Mouse (Mus musculus) intestine, embryonic 15.5 days (tissue): ENCODE results near the gene Fam50b. TPM values are rescaled to one million over a fixed set of nuclear protein-coding genes. Genes with fewer than 3 reads are reported as not detected.

Experiments used
- ATAC-seq: fragments of 200-750 bp; cut with Nextera tagmentation; 2 replicates; pipeline ENCODE4 v1.8.0; 2017; ENCODE audit warnings: moderate TSS enrichment, moderate library complexity
- H3K27ac ChIP-seq: fragments of 300-500 bp; sonication (generic); 2 replicates; pipeline ENCODE4 v1.5.1; 2015; ENCODE audit warnings: mild to moderate bottlenecking, inconsistent platforms
- H3K27me3 ChIP-seq: fragments of 300-500 bp; sonication (generic); replicated peaks from 2 replicates; pipeline ENCODE4 v1.6.1; 2015; ENCODE audit warnings: inconsistent platforms
- H3K36me3 ChIP-seq: fragments of 300-500 bp; sonication (generic); 2 replicates; pipeline ENCODE4 v1.6.1; 2015; ENCODE audit warnings: inconsistent platforms
- H3K4me1 ChIP-seq: fragments of 300-500 bp; sonication (generic); replicated peaks from 2 replicates; pipeline ENCODE4 v1.6.1; 2015; ENCODE audit warnings: inconsistent platforms
- H3K4me2 ChIP-seq: fragments of 300-500 bp; sonication (generic); replicated peaks from 2 replicates; pipeline ENCODE4 v1.6.1; 2015; ENCODE audit warnings: mild to moderate bottlenecking, inconsistent platforms
- H3K4me3 ChIP-seq: fragments of 300-500 bp; sonication (generic); replicated peaks from 2 replicates; pipeline ENCODE4 v1.5.1; 2015; ENCODE audit warnings: inconsistent platforms
- H3K9ac ChIP-seq: fragments of 300-500 bp; sonication (generic); 2 replicates; pipeline ENCODE4 v1.6.1; 2015; ENCODE audit warnings: inconsistent platforms
- H3K9me3 ChIP-seq: fragments of 300-500 bp; sonication (generic); 2 replicates; pipeline ENCODE4 v1.6.1; 2016; ENCODE audit warnings: inconsistent platforms
- WGBS: fragments of 180-500 bp; shearing (Covaris S2); methylation state at CpG from one replicate; pipeline ENCODE4 v1.1.7; 2015; 5-methylcytosine and 5-hydroxymethylcytosine counted together
- polyA plus RNA-seq: library from polyadenylated mRNA; unstranded; fragments of >200 nt; fragmentation: Nextera tagmentation; extraction: Ambion mirVana; gene quantifications from 2 replicates; pipeline ENCODE4 v1.2.1, GENCODE M21; 2015

Gene Fam50b
- polyA plus RNA-seq, result not detected in 2 replicates

DNA sequence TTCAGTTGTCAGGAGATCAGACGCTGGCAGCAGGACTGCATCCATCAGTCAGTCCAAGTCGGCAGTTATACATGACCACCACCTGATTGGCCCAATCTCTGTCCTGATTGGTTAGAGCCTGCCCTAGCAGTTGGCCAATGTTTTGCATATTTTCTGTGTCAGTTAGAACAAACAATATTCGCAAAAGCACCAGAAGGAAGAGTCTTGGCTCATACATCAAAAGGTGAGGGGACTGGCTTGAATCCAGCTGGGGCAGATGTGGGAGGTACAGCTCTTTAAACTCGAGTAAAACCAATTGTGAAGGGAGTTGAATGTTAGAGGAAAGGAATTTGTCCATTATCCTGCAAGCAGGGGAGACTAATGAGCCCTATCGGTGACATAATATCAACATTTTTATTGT is at the start of gene Fam50b:
Fam50b (plus strand) TSS at position 165 of the 400 bp plus-strand sequence.
- H3K4me3 ChIP-seq, result no peak within 1 kb of the TSS
- no peak for ATAC-seq
- H3K4me2 ChIP-seq, result no peak within 1 kb of the TSS
- 0 out of 2 replicates have a peak, but pooled peaks cover 2% of the 10 kb centered on the region for H3K4me1 ChIP-seq
- WGBS, result 32% methylated on average over 5 of the region's 5 CpGs
- no peaks in the 10 kb centered on the region for H3K27me3 ChIP-seq
- H3K9ac ChIP-seq, result no peak within 1 kb of the TSS
- H3K27ac ChIP-seq, result no peak within 1 kb of the TSS
- no peaks in the 10 kb centered on the region for H3K36me3 ChIP-seq
- no peaks in the 10 kb centered on the region for H3K9me3 ChIP-seq

GRCm38 (mm10) chr13:34685008-34685765 is 49.5 kb upstream of the Fam50b start:
- Histone ChIP-seq H3K4me3 (no peak overlapping the region), H3K36me3 (no peaks in the 10 kb centered on the region), H3K4me2 (no peak overlapping the region), H3K4me1 (no peaks in the 10 kb centered on the region; the same call in 1 of the 2 replicates), H3K9ac (no peak overlapping the region), H3K27me3 (no peaks in the 10 kb centered on the region), H3K9me3 (no peaks in the 10 kb centered on the region), H3K27ac (no peak overlapping the region)
- 63% methylated on average over 7 of the region's 7 CpGs for WGBS
- no peak for ATAC-seq

DNA sequence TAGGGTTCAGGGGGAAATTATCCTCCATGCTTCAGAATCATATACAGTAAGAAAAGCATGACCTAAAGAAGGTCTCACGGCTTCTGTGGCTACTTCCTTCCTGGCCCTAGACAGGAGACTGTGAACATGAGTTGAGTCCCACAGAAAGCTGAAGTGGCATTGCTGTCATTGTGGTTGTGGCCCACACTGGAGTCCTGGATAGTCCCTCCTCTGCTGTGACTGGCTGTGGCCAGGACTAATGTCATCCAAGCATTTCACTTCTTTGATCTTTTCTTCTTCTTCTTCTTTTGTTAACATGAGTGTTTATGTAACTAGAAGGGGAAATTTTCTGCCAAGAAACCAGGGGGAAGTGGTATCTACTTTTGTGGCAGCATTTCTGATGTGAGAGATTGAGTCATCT is 43.6 kb upstream of the Fam50b start:
- no peak for ATAC-seq
- Histone ChIP-seq H3K27me3 (no peaks in the 10 kb centered on the region), H3K4me3 (no peak overlapping the region), H3K4me1 (no peaks in the 10 kb centered on the region), H3K9ac (no peak overlapping the region), H3K36me3 (no peaks in the 10 kb centered on the region), H3K4me2 (no peak overlapping the region), H3K9me3 (no peaks in the 10 kb centered on the region), H3K27ac (no peak overlapping the region)
- 87% methylated on average over 1 of the region's 1 CpGs for WGBS

GRCm38 (mm10) chr13:34693111-34693510 is 41.5 kb upstream of the Fam50b start:
- Histone ChIP-seq H3K27me3 (no peaks in the 10 kb centered on the region), H3K27ac (no peak overlapping the region), H3K9ac (no peak overlapping the region), H3K36me3 (no peaks in the 10 kb centered on the region), H3K4me2 (no peak overlapping the region), H3K4me1 (no peaks in the 10 kb centered on the region), H3K4me3 (no peak overlapping the region), H3K9me3 (no peaks in the 10 kb centered on the region)
- ATAC-seq, result no peak
- 57% methylated on average over 6 of the region's 6 CpGs for WGBS

DNA sequence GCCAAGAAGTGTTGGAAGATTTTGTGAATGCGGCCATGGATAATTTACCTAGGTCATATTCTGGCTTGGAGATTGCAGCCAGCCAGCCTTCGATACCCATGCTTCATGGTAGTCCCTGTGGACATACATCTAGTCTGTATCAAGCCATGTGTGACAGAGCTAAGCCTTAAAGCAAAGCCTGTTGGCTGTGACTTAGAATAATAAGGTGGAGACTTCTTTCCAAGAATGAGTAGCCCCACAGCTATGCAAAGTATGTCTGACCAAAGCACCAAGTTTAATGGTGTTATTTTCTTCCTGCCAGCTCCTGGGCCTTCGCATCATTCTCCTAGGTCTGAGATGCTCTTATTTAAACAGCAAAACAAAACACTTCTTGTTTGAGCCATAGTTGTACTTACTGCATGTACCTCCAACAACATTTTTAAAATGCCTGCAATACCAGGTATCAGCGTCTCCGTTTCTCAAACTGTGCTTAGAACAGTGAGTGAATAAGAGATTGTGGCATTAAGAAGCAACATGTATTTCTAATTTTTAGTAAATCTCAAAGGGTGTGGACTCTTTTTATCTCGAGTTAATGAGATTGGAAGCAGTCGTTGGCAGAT is 37.8 kb upstream of the Fam50b start:
- WGBS, result 67% methylated on average over 7 of the region's 7 CpGs
- 0 out of 2 replicates have a peak, but pooled peaks have one; percentile 23 for ATAC-seq
- no peak overlapping the region for H3K4me3 ChIP-seq
- H3K9me3 ChIP-seq, result no peaks in the 10 kb centered on the region
- no peak overlapping the region for H3K27ac ChIP-seq
- no peaks in the 10 kb centered on the region for H3K27me3 ChIP-seq
- no peak overlapping the region for H3K4me2 ChIP-seq
- H3K36me3 ChIP-seq, result no peaks in the 10 kb centered on the region
- no peak overlapping the region for H3K9ac ChIP-seq
- H3K4me1 ChIP-seq, result no peaks in the 10 kb centered on the region

DNA sequence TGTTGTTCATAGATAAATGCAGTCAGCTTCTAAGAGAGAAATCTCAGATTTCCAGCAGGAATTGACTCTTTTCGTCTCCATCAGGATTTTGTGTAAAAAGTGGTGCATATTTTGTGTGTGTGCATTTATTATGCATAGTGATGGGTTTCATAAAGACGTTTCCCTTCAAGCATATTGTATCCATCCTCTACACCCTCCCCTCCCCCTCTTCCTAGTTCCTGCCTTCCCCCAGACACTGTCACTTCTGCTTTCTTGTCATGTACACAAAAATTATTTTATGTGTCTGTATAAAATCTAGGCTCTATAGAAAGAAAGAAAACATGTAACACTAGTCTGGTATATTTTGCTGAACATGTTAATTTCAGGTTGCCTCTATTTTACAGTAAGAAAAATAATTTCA is 34.6 kb upstream of the Fam50b start:
- ATAC-seq, result no peak
- Histone ChIP-seq H3K4me1 (no peaks in the 10 kb centered on the region), H3K4me2 (no peak overlapping the region), H3K9ac (no peak overlapping the region), H3K4me3 (no peak overlapping the region), H3K9me3 (no peaks in the 10 kb centered on the region), H3K36me3 (no peaks in the 10 kb centered on the region), H3K27me3 (no peaks in the 10 kb centered on the region), H3K27ac (no peak overlapping the region)
- 66% methylated on average over 2 of the region's 2 CpGs for WGBS

DNA sequence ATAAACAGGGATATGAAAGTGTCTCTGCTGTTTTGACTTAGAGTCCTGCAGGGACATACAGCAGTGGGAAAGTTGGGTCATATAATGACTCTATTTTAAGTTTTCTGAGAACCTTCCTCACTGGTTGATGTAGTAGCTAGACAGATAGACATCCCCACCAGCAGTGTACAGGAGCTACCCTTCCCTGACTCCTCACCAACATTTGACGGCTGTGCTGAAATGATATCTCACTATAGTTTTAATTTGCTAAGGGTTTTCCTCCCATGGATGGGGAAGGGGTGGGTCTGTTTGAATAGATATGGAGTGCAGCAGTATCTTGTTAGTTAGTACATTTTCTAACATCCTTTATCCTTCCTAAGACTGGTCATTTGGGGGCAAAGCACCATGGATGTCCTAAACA is 34.0 kb upstream of the Fam50b start:
- ATAC-seq, result no peak
- no peaks in the 10 kb centered on the region for H3K4me1 ChIP-seq
- H3K4me2 ChIP-seq, result no peak overlapping the region
- H3K4me3 ChIP-seq, result no peak overlapping the region
- H3K36me3 ChIP-seq, result no peaks in the 10 kb centered on the region
- 82% methylated on average over 1 of the region's 1 CpGs for WGBS
- no peak overlapping the region for H3K9ac ChIP-seq
- H3K27ac ChIP-seq, result no peak overlapping the region
- H3K27me3 ChIP-seq, result no peaks in the 10 kb centered on the region
- no peaks in the 10 kb centered on the region for H3K9me3 ChIP-seq

DNA sequence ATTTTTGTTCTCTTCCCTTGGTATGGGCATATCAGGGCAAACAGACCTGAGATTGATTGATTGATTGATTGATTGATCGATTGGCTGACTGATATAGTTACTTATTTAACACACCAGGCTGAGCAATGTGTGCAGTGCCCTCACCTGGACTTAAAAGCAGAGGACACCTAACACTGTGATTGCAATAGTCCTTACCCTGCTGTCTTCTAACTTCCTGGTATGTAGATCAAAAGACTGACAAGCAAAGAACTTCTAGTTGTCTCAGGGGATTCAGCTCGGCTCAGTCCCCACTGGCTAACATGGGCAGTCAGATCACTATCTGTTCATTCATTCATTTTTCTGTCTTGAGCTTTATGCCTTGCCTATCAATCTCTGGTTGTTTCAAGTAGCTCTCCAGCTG is 31.3 kb upstream of the Fam50b start:
- no peak for ATAC-seq
- Histone ChIP-seq H3K4me2 (no peak overlapping the region), H3K27me3 (no peaks in the 10 kb centered on the region), H3K36me3 (no peaks in the 10 kb centered on the region), H3K4me1 (no peaks in the 10 kb centered on the region), H3K9me3 (no peaks in the 10 kb centered on the region), H3K9ac (no peak overlapping the region), H3K4me3 (no peak overlapping the region), H3K27ac (no peak overlapping the region)
- 73% methylated on average over 2 of the region's 2 CpGs for WGBS

- H3K4me1 ChIP-seq, result no peaks in the 10 kb centered on the region
- WGBS, result 76% methylated on average over 1 of the region's 1 CpGs
- no peak for ATAC-seq
Observed at GRCm38 (mm10) chr13:34703795-34704194, 30.9 kb upstream of the Fam50b start.

DNA sequence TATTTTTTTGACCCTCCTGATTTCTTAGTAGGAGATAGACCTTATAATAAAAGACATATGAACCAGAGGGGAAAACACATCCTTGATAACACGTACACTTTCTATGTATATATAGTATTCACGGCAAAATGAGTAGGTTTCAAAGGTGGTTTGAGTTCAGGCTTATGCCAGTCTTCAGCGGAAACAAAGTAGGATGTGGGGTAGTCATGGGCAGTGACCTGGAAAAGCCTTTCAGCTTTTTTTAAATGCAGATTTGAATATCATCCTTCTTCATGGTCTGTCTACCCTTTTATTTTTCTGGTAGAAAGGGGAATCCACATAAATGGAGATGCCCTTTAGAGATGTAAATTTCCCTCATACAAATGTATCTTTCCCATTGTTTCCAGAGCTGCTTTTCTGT is 29.8 kb upstream of the Fam50b start:
- H3K36me3 ChIP-seq, result no peaks in the 10 kb centered on the region
- H3K9me3 ChIP-seq, result no peaks in the 10 kb centered on the region
- no peak overlapping the region for H3K9ac ChIP-seq
- no peak for ATAC-seq
- no peak overlapping the region for H3K4me2 ChIP-seq
- WGBS, result 89% methylated on average over 3 of the region's 3 CpGs
- no peaks in the 10 kb centered on the region for H3K4me1 ChIP-seq
- no peaks in the 10 kb centered on the region for H3K27me3 ChIP-seq
- H3K27ac ChIP-seq, result no peak overlapping the region
- no peak overlapping the region for H3K4me3 ChIP-seq

More at GRCm38 (mm10) chr13:34703795-34704194, 30.9 kb upstream of the Fam50b start:
- Histone ChIP-seq H3K4me2 (no peak overlapping the region), H3K9me3 (no peaks in the 10 kb centered on the region), H3K27me3 (no peaks in the 10 kb centered on the region), H3K27ac (no peak overlapping the region), H3K36me3 (no peaks in the 10 kb centered on the region), H3K4me3 (no peak overlapping the region), H3K9ac (no peak overlapping the region)

GRCm38 (mm10) chr13:34708955-34709354 is 25.7 kb upstream of the Fam50b start:
- 29% methylated on average over 3 of the region's 3 CpGs for WGBS
- no peak overlapping the region for H3K4me2 ChIP-seq
- H3K27ac ChIP-seq, result no peak overlapping the region

GRCm38 (mm10) chr13:34709566-34709965 is 25.1 kb upstream of the Fam50b start:
- Histone ChIP-seq H3K9me3 (no peaks in the 10 kb centered on the region), H3K27ac (no peak overlapping the region), H3K27me3 (no peaks in the 10 kb centered on the region), H3K9ac (no peak overlapping the region), H3K4me2 (no peak overlapping the region), H3K4me1 (no peaks in the 10 kb centered on the region), H3K4me3 (no peak overlapping the region), H3K36me3 (no peaks in the 10 kb centered on the region)
- WGBS, result 86% methylated on average over 4 of the region's 4 CpGs
- no peak for ATAC-seq

More at GRCm38 (mm10) chr13:34708955-34709354, 25.7 kb upstream of the Fam50b start:
- H3K4me1 ChIP-seq, result no peaks in the 10 kb centered on the region
- no peaks in the 10 kb centered on the region for H3K27me3 ChIP-seq
- H3K36me3 ChIP-seq, result no peaks in the 10 kb centered on the region
- no peak overlapping the region for H3K4me3 ChIP-seq
- no peaks in the 10 kb centered on the region for H3K9me3 ChIP-seq
- no peak overlapping the region for H3K9ac ChIP-seq
- ATAC-seq, result peak; percentile 71

GRCm38 (mm10) chr13:34711410-34711809 is 23.2 kb upstream of the Fam50b start:
- ATAC-seq, result no peak
- Histone ChIP-seq H3K27me3 (no peaks in the 10 kb centered on the region), H3K36me3 (no peaks in the 10 kb centered on the region), H3K4me1 (no peaks in the 10 kb centered on the region), H3K4me3 (no peak overlapping the region), H3K9me3 (no peaks in the 10 kb centered on the region), H3K9ac (no peak overlapping the region), H3K4me2 (no peak overlapping the region), H3K27ac (no peak overlapping the region)
- WGBS, result 83% methylated on average over 4 of the region's 4 CpGs
